Mouse (Mus musculus): ENCODE measurements at regions not wholly inside any gene's neighbourhood (a gene's known extent, or its start where the extent isn't known, plus 50 kb on each side); places are given as distances from the start of the nearest gene placed in this dataset.

DNA sequence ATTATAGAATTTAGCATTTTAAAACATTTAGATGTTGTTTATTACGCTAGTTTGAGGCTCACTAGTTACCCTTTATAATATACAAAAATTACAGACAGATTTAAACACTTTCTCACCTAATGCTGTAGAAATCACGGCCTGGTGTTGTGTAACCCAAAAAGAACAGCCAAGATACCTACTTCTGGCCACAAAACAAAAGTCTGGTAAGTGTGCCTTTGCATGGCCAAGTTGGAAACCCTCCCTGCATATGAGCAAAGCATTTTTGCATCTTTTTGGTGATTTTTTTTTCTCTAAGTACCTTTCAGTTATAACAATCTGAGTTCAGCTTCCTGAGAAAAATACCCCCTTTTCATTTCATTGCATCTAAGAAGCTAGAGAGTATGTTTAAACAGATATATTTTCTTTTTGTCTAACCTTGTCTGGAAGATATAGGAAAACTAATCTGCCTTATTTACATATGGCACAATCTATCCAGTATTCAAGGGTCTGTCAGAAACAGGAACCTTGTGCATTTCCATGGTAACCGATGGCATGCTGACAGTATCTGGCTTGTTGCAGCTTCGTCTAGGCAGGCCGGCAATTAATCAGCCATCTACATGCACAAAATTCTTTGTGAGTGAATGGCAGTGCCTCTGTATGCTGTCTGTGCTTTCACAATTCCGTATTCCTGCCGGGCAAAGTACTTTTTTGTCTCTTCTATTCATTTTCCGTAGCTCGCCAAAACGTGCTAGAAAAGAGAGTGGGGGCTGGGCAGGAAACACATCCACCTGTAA, 238.9 kb upstream of the Sox2 start:
- Histone ChIP-seq H3K9me3 (ENCODE audit: control insufficient read depth, low read length) (no peaks in the 10 kb centered on the region), H3K4me1 (ENCODE audit: control insufficient read depth in 2 of 2, insufficient read depth in 2 of 2, low read length in 2 of 2) (no peaks in the 10 kb centered on the region), H3K27me3 (ENCODE audit: control insufficient read depth, insufficient read depth, low read length) (no peaks in the 10 kb centered on the region), H3K27ac (replicated peaks in 1 of 2; ENCODE audit: control insufficient read depth in 1 of 2, insufficient read depth in 1 of 2, low read depth in 2 of 2, low read length in 2 of 2) (no peak overlapping the region), H3K4me3 (ENCODE audit: control insufficient read depth in 1 of 2, insufficient read depth in 1 of 2, low read depth in 1 of 2, low read length in 2 of 2) (no peak overlapping the region), H3K9ac (ENCODE audit: low read length) (no peak overlapping the region), H3K4me2 (ENCODE audit: low read length) (no peak overlapping the region), H3K36me3 (ENCODE audit: control insufficient read depth, insufficient read depth, low read length) (no peaks in the 10 kb centered on the region)
- 64% methylated on average over 10 of the region's 10 CpGs for WGBS
- ATAC-seq (ENCODE audit: insufficient number of reproducible peaks, insufficient read depth, low FRiP score, low read depth): no peak

GRCm38 (mm10) chr3:34403586-34403985, 246.6 kb upstream of the Sox2 start:
- Histone ChIP-seq H3K4me3 (ENCODE audit: control insufficient read depth in 1 of 2, insufficient read depth in 1 of 2, low read depth in 1 of 2, low read length in 2 of 2) (no peak overlapping the region), H3K4me1 (ENCODE audit: control insufficient read depth in 2 of 2, insufficient read depth in 2 of 2, low read length in 2 of 2) (no peaks in the 10 kb centered on the region), H3K9ac (ENCODE audit: low read length) (no peak overlapping the region), H3K9me3 (ENCODE audit: control insufficient read depth, low read length) (no peaks in the 10 kb centered on the region), H3K4me2 (ENCODE audit: low read length) (no peak overlapping the region), H3K36me3 (ENCODE audit: control insufficient read depth, insufficient read depth, low read length) (no peaks in the 10 kb centered on the region), H3K27ac (replicated peaks in 1 of 2; ENCODE audit: control insufficient read depth in 1 of 2, insufficient read depth in 1 of 2, low read depth in 2 of 2, low read length in 2 of 2) (no peak overlapping the region), H3K27me3 (ENCODE audit: control insufficient read depth, insufficient read depth, low read length) (no peaks in the 10 kb centered on the region)
- ATAC-seq (ENCODE audit: insufficient number of reproducible peaks, insufficient read depth, low FRiP score, low read depth): no peak
- WGBS: 42% methylated on average over 2 of the region's 2 CpGs

GRCm38 (mm10) chr3:34391275-34391674, 258.9 kb upstream of the Sox2 start:
- no peak for ATAC-seq (ENCODE audit: insufficient number of reproducible peaks, insufficient read depth, low FRiP score, low read depth)
- Histone ChIP-seq H3K27me3 (ENCODE audit: control insufficient read depth, insufficient read depth, low read length) (no peaks in the 10 kb centered on the region), H3K9ac (ENCODE audit: low read length) (no peak overlapping the region), H3K4me2 (ENCODE audit: low read length) (no peak overlapping the region), H3K36me3 (ENCODE audit: control insufficient read depth, insufficient read depth, low read length) (no peaks in the 10 kb centered on the region), H3K9me3 (ENCODE audit: control insufficient read depth, low read length) (0 out of 2 replicates have a peak, but pooled peaks cover 8% of the 10 kb centered on the region), H3K4me3 (ENCODE audit: control insufficient read depth in 1 of 2, insufficient read depth in 1 of 2, low read depth in 1 of 2, low read length in 2 of 2) (no peak overlapping the region), H3K27ac (replicated peaks in 1 of 2; ENCODE audit: control insufficient read depth in 1 of 2, insufficient read depth in 1 of 2, low read depth in 2 of 2, low read length in 2 of 2) (no peak overlapping the region), H3K4me1 (ENCODE audit: control insufficient read depth in 2 of 2, insufficient read depth in 2 of 2, low read length in 2 of 2) (no peaks in the 10 kb centered on the region)
- WGBS: 81% methylated on average over 2 of the region's 2 CpGs

DNA sequence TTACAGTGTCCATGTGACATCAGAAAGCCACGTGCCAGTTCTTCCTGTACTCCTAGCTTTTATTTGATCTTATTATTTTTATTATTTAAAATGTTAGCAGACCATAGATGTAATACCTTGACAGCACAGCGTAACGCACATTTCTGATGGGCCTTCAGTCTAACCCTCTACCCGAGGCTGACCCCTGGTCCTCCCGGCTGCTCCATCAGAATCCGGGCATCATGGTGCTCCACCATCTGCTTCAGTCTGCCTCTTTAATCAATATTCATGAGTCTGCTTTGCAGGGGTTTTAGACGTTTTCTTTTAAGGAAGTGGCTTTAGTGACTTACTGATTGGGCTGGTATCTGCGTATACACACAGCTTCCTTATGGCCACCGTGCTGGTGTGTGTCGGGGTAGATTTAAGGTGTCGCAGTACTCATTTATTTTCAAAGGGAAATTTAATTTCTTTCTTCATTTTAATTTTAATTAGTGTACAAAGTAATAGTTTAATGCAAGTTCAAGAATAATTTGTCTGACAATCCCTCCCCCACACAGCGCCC, 265.2 kb upstream of the Sox2 start:
- Histone ChIP-seq H3K4me1 (ENCODE audit: control insufficient read depth in 2 of 2, insufficient read depth in 2 of 2, low read length in 2 of 2) (no peaks in the 10 kb centered on the region), H3K9me3 (ENCODE audit: control insufficient read depth, low read length) (no peaks in the 10 kb centered on the region), H3K36me3 (ENCODE audit: control insufficient read depth, insufficient read depth, low read length) (no peaks in the 10 kb centered on the region), H3K9ac (ENCODE audit: low read length) (no peak overlapping the region), H3K27ac (replicated peaks in 1 of 2; ENCODE audit: control insufficient read depth in 1 of 2, insufficient read depth in 1 of 2, low read depth in 2 of 2, low read length in 2 of 2) (no peak overlapping the region), H3K4me2 (ENCODE audit: low read length) (no peak overlapping the region), H3K27me3 (ENCODE audit: control insufficient read depth, insufficient read depth, low read length) (no peaks in the 10 kb centered on the region), H3K4me3 (ENCODE audit: control insufficient read depth in 1 of 2, insufficient read depth in 1 of 2, low read depth in 1 of 2, low read length in 2 of 2) (no peak overlapping the region)
- ATAC-seq (ENCODE audit: insufficient number of reproducible peaks, insufficient read depth, low FRiP score, low read depth): no peak
- WGBS: 84% methylated on average over 12 of the region's 12 CpGs

- H3K9me3 ChIP-seq (ENCODE audit: control insufficient read depth, low read length): no peaks in the 10 kb centered on the region
- H3K27me3 ChIP-seq (ENCODE audit: control insufficient read depth, insufficient read depth, low read length): no peaks in the 10 kb centered on the region
- no peak overlapping the region for H3K4me2 ChIP-seq (ENCODE audit: low read length)
- H3K36me3 ChIP-seq (ENCODE audit: control insufficient read depth, insufficient read depth, low read length): no peaks in the 10 kb centered on the region
- ATAC-seq (ENCODE audit: insufficient number of reproducible peaks, insufficient read depth, low FRiP score, low read depth): no peak
- no peak overlapping the region for H3K9ac ChIP-seq (ENCODE audit: low read length)
- no peak overlapping the region for H3K27ac ChIP-seq (replicated peaks in 1 of 2; ENCODE audit: control insufficient read depth in 1 of 2, insufficient read depth in 1 of 2, low read depth in 2 of 2, low read length in 2 of 2)
- no peak overlapping the region for H3K4me3 ChIP-seq (ENCODE audit: control insufficient read depth in 1 of 2, insufficient read depth in 1 of 2, low read depth in 1 of 2, low read length in 2 of 2)
- H3K4me1 ChIP-seq (ENCODE audit: control insufficient read depth in 2 of 2, insufficient read depth in 2 of 2, low read length in 2 of 2): no peaks in the 10 kb centered on the region
- 47% methylated on average over 2 of the region's 2 CpGs for WGBS
Observed at GRCm38 (mm10) chr3:34377913-34378312, 272.3 kb upstream of the Sox2 start.

DNA sequence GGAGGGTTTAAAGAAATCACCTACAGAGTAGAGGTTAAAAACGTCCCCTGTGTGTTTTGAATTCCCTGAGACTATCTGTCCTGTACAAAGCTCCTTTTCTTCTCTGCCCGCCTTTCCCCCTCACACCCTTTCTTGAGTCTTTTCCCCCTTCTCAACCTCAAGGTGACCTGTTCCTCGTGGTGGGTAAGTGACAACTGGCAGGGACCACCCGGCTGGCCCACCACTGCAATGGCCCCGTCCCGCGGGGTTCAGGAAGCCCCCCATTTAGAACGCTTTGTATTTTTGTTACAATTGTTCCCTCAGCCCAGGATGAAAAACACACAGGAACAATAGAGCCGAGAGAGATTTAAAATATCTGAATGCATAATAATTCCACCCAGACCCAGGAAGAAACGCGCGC, 272.9 kb upstream of the Sox2 start:
- 70% methylated on average over 12 of the region's 12 CpGs for WGBS
- H3K9me3 ChIP-seq (ENCODE audit: control insufficient read depth, low read length): no peaks in the 10 kb centered on the region
- no peak overlapping the region for H3K4me3 ChIP-seq (ENCODE audit: control insufficient read depth in 1 of 2, insufficient read depth in 1 of 2, low read depth in 1 of 2, low read length in 2 of 2)
- no peaks in the 10 kb centered on the region for H3K36me3 ChIP-seq (ENCODE audit: control insufficient read depth, insufficient read depth, low read length)
- ATAC-seq (ENCODE audit: insufficient number of reproducible peaks, insufficient read depth, low FRiP score, low read depth): no peak
- no peaks in the 10 kb centered on the region for H3K4me1 ChIP-seq (ENCODE audit: control insufficient read depth in 2 of 2, insufficient read depth in 2 of 2, low read length in 2 of 2)
- H3K27ac ChIP-seq (replicated peaks in 1 of 2; ENCODE audit: control insufficient read depth in 1 of 2, insufficient read depth in 1 of 2, low read depth in 2 of 2, low read length in 2 of 2): no peak overlapping the region
- H3K27me3 ChIP-seq (ENCODE audit: control insufficient read depth, insufficient read depth, low read length): no peaks in the 10 kb centered on the region
- no peak overlapping the region for H3K4me2 ChIP-seq (ENCODE audit: low read length)
- no peak overlapping the region for H3K9ac ChIP-seq (ENCODE audit: low read length)

DNA sequence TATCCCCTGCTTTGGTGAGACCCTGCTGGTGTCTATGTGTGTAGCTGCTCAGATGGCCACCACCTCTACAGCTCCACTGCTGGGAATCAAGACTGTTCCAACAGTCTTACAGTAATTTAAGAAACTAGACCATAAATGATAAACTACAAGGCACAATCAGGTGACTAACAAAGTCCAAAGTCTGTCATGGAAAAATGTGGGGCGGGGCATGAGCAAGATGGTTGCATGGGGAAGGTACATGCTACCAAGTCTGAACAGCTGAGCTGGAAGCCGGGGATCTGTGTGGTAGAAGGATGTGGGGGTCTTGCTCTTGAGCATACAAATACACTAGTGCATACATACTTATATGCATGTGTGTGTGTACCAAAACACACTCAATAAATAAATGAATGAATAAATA, 278.8 kb upstream of the Sox2 start:
- 73% methylated on average over 2 of the region's 2 CpGs for WGBS
- H3K9me3 ChIP-seq (ENCODE audit: control insufficient read depth, low read length): no peaks in the 10 kb centered on the region
- H3K36me3 ChIP-seq (ENCODE audit: control insufficient read depth, insufficient read depth, low read length): no peaks in the 10 kb centered on the region
- no peak overlapping the region for H3K4me2 ChIP-seq (ENCODE audit: low read length)
- H3K9ac ChIP-seq (ENCODE audit: low read length): no peak overlapping the region
- ATAC-seq (ENCODE audit: insufficient number of reproducible peaks, insufficient read depth, low FRiP score, low read depth): no peak
- H3K4me3 ChIP-seq (ENCODE audit: control insufficient read depth in 1 of 2, insufficient read depth in 1 of 2, low read depth in 1 of 2, low read length in 2 of 2): no peak overlapping the region
- no peak overlapping the region for H3K27ac ChIP-seq (replicated peaks in 1 of 2; ENCODE audit: control insufficient read depth in 1 of 2, insufficient read depth in 1 of 2, low read depth in 2 of 2, low read length in 2 of 2)
- no peaks in the 10 kb centered on the region for H3K4me1 ChIP-seq (ENCODE audit: control insufficient read depth in 2 of 2, insufficient read depth in 2 of 2, low read length in 2 of 2)
- no peaks in the 10 kb centered on the region for H3K27me3 ChIP-seq (ENCODE audit: control insufficient read depth, insufficient read depth, low read length)

DNA sequence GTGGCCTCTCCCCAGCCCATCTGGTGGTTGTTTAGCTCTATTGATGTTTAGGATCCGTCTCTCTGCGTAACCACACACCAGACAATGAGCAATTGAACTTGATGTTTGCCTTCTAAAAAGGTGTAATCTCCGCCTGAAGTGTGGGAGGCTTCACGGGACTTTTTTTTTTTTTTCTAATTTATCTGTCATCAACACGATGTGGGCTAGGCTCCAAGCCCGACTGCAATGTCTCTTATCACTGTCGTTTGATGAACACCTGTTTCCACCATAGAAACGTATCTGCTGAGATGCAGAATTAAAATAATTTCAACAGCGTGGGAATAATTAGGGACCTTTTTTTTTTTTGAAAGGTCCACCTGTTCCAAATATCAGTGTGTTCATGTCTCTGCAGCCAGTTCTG, 257.0 kb upstream of the Dnajc19 start:
- Histone ChIP-seq H3K4me1 (ENCODE audit: control insufficient read depth in 2 of 2, insufficient read depth in 2 of 2, low read length in 2 of 2) (no peaks in the 10 kb centered on the region), H3K9ac (ENCODE audit: low read length) (no peak overlapping the region), H3K36me3 (ENCODE audit: control insufficient read depth, insufficient read depth, low read length) (no peaks in the 10 kb centered on the region), H3K27me3 (ENCODE audit: control insufficient read depth, insufficient read depth, low read length) (no peaks in the 10 kb centered on the region), H3K27ac (replicated peaks in 1 of 2; ENCODE audit: control insufficient read depth in 1 of 2, insufficient read depth in 1 of 2, low read depth in 2 of 2, low read length in 2 of 2) (no peak overlapping the region), H3K4me2 (ENCODE audit: low read length) (no peak overlapping the region), H3K4me3 (ENCODE audit: control insufficient read depth in 1 of 2, insufficient read depth in 1 of 2, low read depth in 1 of 2, low read length in 2 of 2) (no peak overlapping the region), H3K9me3 (ENCODE audit: control insufficient read depth, low read length) (no peaks in the 10 kb centered on the region)
- WGBS: 64% methylated on average over 9 of the region's 9 CpGs
- no peak for ATAC-seq (ENCODE audit: insufficient number of reproducible peaks, insufficient read depth, low FRiP score, low read depth)

Measured in heart, embryonic 14.5 days (tissue).